Mouse (Mus musculus): ENCODE measurements around the gene Fbxl5. TPM values are rescaled to one million over a fixed set of nuclear protein-coding genes. Genes with fewer than 3 reads are reported as not detected.

The Fbxl5 gene
- total RNA-seq, 1 experiment from 2014 or later = 77.0 TPM

GRCm38 (mm10) chr5:43805401-43805800 lies 16.0 kb downstream of the Fbxl5 start:
- ATAC-seq (replicated peaks in 1 of 2; ENCODE audit: insufficient read depth in 1 of 2, low FRiP score in 2 of 2, low TSS enrichment in 1 of 2, low read depth in 1 of 2, poor library complexity in 2 of 2, severe bottlenecking in 2 of 2) = no peak

- peak in 1 of 2 experiments; percentile 65; a peak in 1 of 4 replicates for ATAC-seq (replicated peaks in 1 of 2; ENCODE audit: insufficient read depth in 1 of 2, low FRiP score in 2 of 2, low TSS enrichment in 1 of 2, low read depth in 1 of 2, poor library complexity in 2 of 2, severe bottlenecking in 2 of 2)
Observed at GRCm38 (mm10) chr5:43801798-43802197, 19.6 kb downstream of the Fbxl5 start.

GRCm38 (mm10) chr5:43801253-43801652 lies 20.2 kb downstream of the Fbxl5 start:
- ATAC-seq (replicated peaks in 1 of 2; ENCODE audit: insufficient read depth in 1 of 2, low FRiP score in 2 of 2, low TSS enrichment in 1 of 2, low read depth in 1 of 2, poor library complexity in 2 of 2, severe bottlenecking in 2 of 2) = no peak

- no peak for ATAC-seq (replicated peaks in 1 of 2; ENCODE audit: insufficient read depth in 1 of 2, low FRiP score in 2 of 2, low TSS enrichment in 1 of 2, low read depth in 1 of 2, poor library complexity in 2 of 2, severe bottlenecking in 2 of 2)
Observed at GRCm38 (mm10) chr5:43800700-43801099, 20.7 kb downstream of the Fbxl5 start.

GRCm38 (mm10) chr5:43799530-43799929 lies 21.9 kb downstream of the Fbxl5 start:
- peak in 1 of 2 experiments; percentile 45; a peak in 1 of 4 replicates for ATAC-seq (replicated peaks in 1 of 2; ENCODE audit: insufficient read depth in 1 of 2, low FRiP score in 2 of 2, low TSS enrichment in 1 of 2, low read depth in 1 of 2, poor library complexity in 2 of 2, severe bottlenecking in 2 of 2)

GRCm38 (mm10) chr5:43792354-43792753 lies 29.1 kb downstream of the Fbxl5 start:
- no peak for ATAC-seq (replicated peaks in 1 of 2; ENCODE audit: insufficient read depth in 1 of 2, low FRiP score in 2 of 2, low TSS enrichment in 1 of 2, low read depth in 1 of 2, poor library complexity in 2 of 2, severe bottlenecking in 2 of 2)

GRCm38 (mm10) chr5:43787976-43788752 lies 33.3 kb downstream of the Fbxl5 start:
- no peak; a peak in 1 of 4 replicates for ATAC-seq (replicated peaks in 1 of 2; ENCODE audit: insufficient read depth in 1 of 2, low FRiP score in 2 of 2, low TSS enrichment in 1 of 2, low read depth in 1 of 2, poor library complexity in 2 of 2, severe bottlenecking in 2 of 2)

- peak; percentile 39 to 44; a peak in 2 of 4 replicates for ATAC-seq (replicated peaks in 1 of 2; ENCODE audit: insufficient read depth in 1 of 2, low FRiP score in 2 of 2, low TSS enrichment in 1 of 2, low read depth in 1 of 2, poor library complexity in 2 of 2, severe bottlenecking in 2 of 2)
Observed at GRCm38 (mm10) chr5:43786607-43787006, 34.8 kb downstream of the Fbxl5 start.

- ATAC-seq (replicated peaks in 1 of 2; ENCODE audit: insufficient read depth in 1 of 2, low FRiP score in 2 of 2, low TSS enrichment in 1 of 2, low read depth in 1 of 2, poor library complexity in 2 of 2, severe bottlenecking in 2 of 2) = no peak
Observed at GRCm38 (mm10) chr5:43783996-43784395, 37.4 kb downstream of the Fbxl5 start.

GRCm38 (mm10) chr5:43781977-43782930 lies 39.2 kb downstream of the Fbxl5 start:
- ATAC-seq (replicated peaks in 1 of 2; ENCODE audit: insufficient read depth in 1 of 2, low FRiP score in 2 of 2, low TSS enrichment in 1 of 2, low read depth in 1 of 2, poor library complexity in 2 of 2, severe bottlenecking in 2 of 2) = peak; percentile 53 to 70

- ATAC-seq (replicated peaks in 1 of 2; ENCODE audit: insufficient read depth in 1 of 2, low FRiP score in 2 of 2, low TSS enrichment in 1 of 2, low read depth in 1 of 2, poor library complexity in 2 of 2, severe bottlenecking in 2 of 2) = peak; percentile 18 to 30; a peak in 2 of 4 replicates
Observed at GRCm38 (mm10) chr5:43781423-43781976, 39.9 kb downstream of the Fbxl5 start.

- no peak for ATAC-seq (replicated peaks in 1 of 2; ENCODE audit: insufficient read depth in 1 of 2, low FRiP score in 2 of 2, low TSS enrichment in 1 of 2, low read depth in 1 of 2, poor library complexity in 2 of 2, severe bottlenecking in 2 of 2)
Observed at GRCm38 (mm10) chr5:43778583-43778982, 42.9 kb downstream of the Fbxl5 start.

GRCm38 (mm10) chr5:43776993-43777392 lies 44.4 kb downstream of the Fbxl5 start:
- ATAC-seq (replicated peaks in 1 of 2; ENCODE audit: insufficient read depth in 1 of 2, low FRiP score in 2 of 2, low TSS enrichment in 1 of 2, low read depth in 1 of 2, poor library complexity in 2 of 2, severe bottlenecking in 2 of 2) = no peak

GRCm38 (mm10) chr5:43776407-43776806 lies 45.0 kb downstream of the Fbxl5 start:
- ATAC-seq (replicated peaks in 1 of 2; ENCODE audit: insufficient read depth in 1 of 2, low FRiP score in 2 of 2, low TSS enrichment in 1 of 2, low read depth in 1 of 2, poor library complexity in 2 of 2, severe bottlenecking in 2 of 2) = no peak

- peak; percentile 36 to 65; a peak in 3 of 4 replicates for ATAC-seq (replicated peaks in 1 of 2; ENCODE audit: insufficient read depth in 1 of 2, low FRiP score in 2 of 2, low TSS enrichment in 1 of 2, low read depth in 1 of 2, poor library complexity in 2 of 2, severe bottlenecking in 2 of 2)
Observed at GRCm38 (mm10) chr5:43771555-43771954, 49.9 kb downstream of the Fbxl5 start.

- ATAC-seq (replicated peaks in 1 of 2; ENCODE audit: insufficient read depth in 1 of 2, low FRiP score in 2 of 2, low TSS enrichment in 1 of 2, low read depth in 1 of 2, poor library complexity in 2 of 2, severe bottlenecking in 2 of 2) = peak; percentile 60 to 85
Observed at GRCm38 (mm10) chr5:43770618-43771354, 50.7 kb downstream of the Fbxl5 start.

GRCm38 (mm10) chr5:43749092-43749491 lies 72.3 kb downstream of the Fbxl5 start:
- ATAC-seq (replicated peaks in 1 of 2; ENCODE audit: insufficient read depth in 1 of 2, low FRiP score in 2 of 2, low TSS enrichment in 1 of 2, low read depth in 1 of 2, poor library complexity in 2 of 2, severe bottlenecking in 2 of 2) = no peak

All from hematopoietic stem cell, adult 5-6 weeks (primary cell).